Mouse (Mus musculus): ENCODE data around the gene Ndufs7. TPM values are rescaled to one million over a fixed set of nuclear protein-coding genes. Genes with fewer than 3 reads are reported as not detected.

The Ndufs7 gene
- polyA plus RNA-seq, 1 experiment = 65.7 TPM

- TF ChIP-seq CTCF (IDR thresholded peaks at IDR 0.05; ENCODE audit: borderline replicate concordance, insufficient read depth, low read length) (no peak), POLR2A (IDR thresholded peaks at IDR 0.05; ENCODE audit: low read depth, low read length) (no peak)
- H3K4me1 ChIP-seq (ENCODE audit: control insufficient read depth, insufficient read depth, low read length) = peaks cover 7% of the 10 kb centered on the region
These were observed 23.1 kb downstream of the Ndufs7 start for GRCm38 (mm10) chr10:80271870-80272585.

GRCm38 (mm10) chr10:80273847-80274246 is 24.9 kb downstream of the Ndufs7 start:
- Histone ChIP-seq H3K4me3 (ENCODE audit: insufficient read depth, low read length) (no peak overlapping the region), H3K27ac (ENCODE audit: insufficient read depth, low read length) (no peak overlapping the region), H3K4me1 (ENCODE audit: control insufficient read depth, insufficient read depth, low read length) (no peaks in the 10 kb centered on the region)
- TF ChIP-seq POLR2A (IDR thresholded peaks at IDR 0.05; ENCODE audit: low read depth, low read length) = no peak
- no peak for TF ChIP-seq CTCF (IDR thresholded peaks at IDR 0.05; ENCODE audit: borderline replicate concordance, insufficient read depth, low read length)

More at GRCm38 (mm10) chr10:80271870-80272585, 23.1 kb downstream of the Ndufs7 start:
- H3K27ac ChIP-seq (ENCODE audit: insufficient read depth, low read length) = no peak overlapping the region
- H3K4me3 ChIP-seq (ENCODE audit: insufficient read depth, low read length) = no peak overlapping the region

GRCm38 (mm10) chr10:80276238-80276637 is 27.3 kb downstream of the Ndufs7 start:
- TF ChIP-seq CTCF (IDR thresholded peaks at IDR 0.05; ENCODE audit: borderline replicate concordance, insufficient read depth, low read length) (no peak), POLR2A (IDR thresholded peaks at IDR 0.05; ENCODE audit: low read depth, low read length) (no peak)
- no peak overlapping the region for H3K4me3 ChIP-seq (ENCODE audit: insufficient read depth, low read length)
- no peaks in the 10 kb centered on the region for H3K4me1 ChIP-seq (ENCODE audit: control insufficient read depth, insufficient read depth, low read length)
- no peak overlapping the region for H3K27ac ChIP-seq (ENCODE audit: insufficient read depth, low read length)

GRCm38 (mm10) chr10:80278390-80278789 is 29.5 kb downstream of the Ndufs7 start:
- TF ChIP-seq POLR2A (IDR thresholded peaks at IDR 0.05; ENCODE audit: low read depth, low read length) (no peak), CTCF (IDR thresholded peaks at IDR 0.05; ENCODE audit: borderline replicate concordance, insufficient read depth, low read length) (no peak)
- H3K4me3 ChIP-seq (ENCODE audit: insufficient read depth, low read length) = no peak overlapping the region
- no peaks in the 10 kb centered on the region for H3K4me1 ChIP-seq (ENCODE audit: control insufficient read depth, insufficient read depth, low read length)
- H3K27ac ChIP-seq (ENCODE audit: insufficient read depth, low read length) = no peak overlapping the region

GRCm38 (mm10) chr10:80279273-80279672 is 30.4 kb downstream of the Ndufs7 start:
- no peaks in the 10 kb centered on the region for H3K4me1 ChIP-seq (ENCODE audit: control insufficient read depth, insufficient read depth, low read length)
- TF ChIP-seq CTCF (IDR thresholded peaks at IDR 0.05; ENCODE audit: borderline replicate concordance, insufficient read depth, low read length) (no peak), POLR2A (IDR thresholded peaks at IDR 0.05; ENCODE audit: low read depth, low read length) (no peak)
- H3K27ac ChIP-seq (ENCODE audit: insufficient read depth, low read length) = no peak overlapping the region
- no peak overlapping the region for H3K4me3 ChIP-seq (ENCODE audit: insufficient read depth, low read length)

- Histone ChIP-seq H3K27ac (ENCODE audit: insufficient read depth, low read length) (no peak overlapping the region), H3K4me1 (ENCODE audit: control insufficient read depth, insufficient read depth, low read length) (no peaks in the 10 kb centered on the region), H3K4me3 (ENCODE audit: insufficient read depth, low read length) (no peak overlapping the region)
- no peak for TF ChIP-seq POLR2A (IDR thresholded peaks at IDR 0.05; ENCODE audit: low read depth, low read length)
- no peak for TF ChIP-seq CTCF (IDR thresholded peaks at IDR 0.05; ENCODE audit: borderline replicate concordance, insufficient read depth, low read length)
These were observed 32.4 kb downstream of the Ndufs7 start for GRCm38 (mm10) chr10:80281304-80281703.

- Histone ChIP-seq H3K27ac (ENCODE audit: insufficient read depth, low read length) (no peak overlapping the region), H3K4me3 (ENCODE audit: insufficient read depth, low read length) (no peak overlapping the region), H3K4me1 (ENCODE audit: control insufficient read depth, insufficient read depth, low read length) (no peaks in the 10 kb centered on the region)
- TF ChIP-seq POLR2A (IDR thresholded peaks at IDR 0.05; ENCODE audit: low read depth, low read length) (no peak), CTCF (IDR thresholded peaks at IDR 0.05; ENCODE audit: borderline replicate concordance, insufficient read depth, low read length) (no peak)
These were observed 33.0 kb downstream of the Ndufs7 start for GRCm38 (mm10) chr10:80281921-80282371.

GRCm38 (mm10) chr10:80282481-80283441 is 33.8 kb downstream of the Ndufs7 start:
- no peaks in the 10 kb centered on the region for H3K4me1 ChIP-seq (ENCODE audit: control insufficient read depth, insufficient read depth, low read length)
- no peak overlapping the region for H3K4me3 ChIP-seq (ENCODE audit: insufficient read depth, low read length)
- TF ChIP-seq CTCF (IDR thresholded peaks at IDR 0.05; ENCODE audit: borderline replicate concordance, insufficient read depth, low read length) (no peak), POLR2A (IDR thresholded peaks at IDR 0.05; ENCODE audit: low read depth, low read length) (no peak)
- H3K27ac ChIP-seq (ENCODE audit: insufficient read depth, low read length) = no peak overlapping the region

GRCm38 (mm10) chr10:80285222-80286070 is 36.5 kb downstream of the Ndufs7 start:
- no peak overlapping the region for H3K4me3 ChIP-seq (ENCODE audit: insufficient read depth, low read length)
- TF ChIP-seq CTCF (IDR thresholded peaks at IDR 0.05; ENCODE audit: borderline replicate concordance, insufficient read depth, low read length) (no peak), POLR2A (IDR thresholded peaks at IDR 0.05; ENCODE audit: low read depth, low read length) (no peak)
- H3K4me1 ChIP-seq (ENCODE audit: control insufficient read depth, insufficient read depth, low read length) = no peaks in the 10 kb centered on the region
- no peak overlapping the region for H3K27ac ChIP-seq (ENCODE audit: insufficient read depth, low read length)

Data from embryonic fibroblast, embryonic 13.5 days (primary cell).